Mouse (Mus musculus) c-Kit-negative CD71-positive TER-119-positive erythroid progenitor cells, embryonic 14.5 days (primary cell): Measurements from ENCODE around the gene Rgs9.

Source experiments
- DNase-seq: peaks from one replicate; pipeline ENCODE4 v3.0.0-alpha.2; 2013; ENCODE audit warnings: low read depth, low spot score

Rgs9 gene

DNA sequence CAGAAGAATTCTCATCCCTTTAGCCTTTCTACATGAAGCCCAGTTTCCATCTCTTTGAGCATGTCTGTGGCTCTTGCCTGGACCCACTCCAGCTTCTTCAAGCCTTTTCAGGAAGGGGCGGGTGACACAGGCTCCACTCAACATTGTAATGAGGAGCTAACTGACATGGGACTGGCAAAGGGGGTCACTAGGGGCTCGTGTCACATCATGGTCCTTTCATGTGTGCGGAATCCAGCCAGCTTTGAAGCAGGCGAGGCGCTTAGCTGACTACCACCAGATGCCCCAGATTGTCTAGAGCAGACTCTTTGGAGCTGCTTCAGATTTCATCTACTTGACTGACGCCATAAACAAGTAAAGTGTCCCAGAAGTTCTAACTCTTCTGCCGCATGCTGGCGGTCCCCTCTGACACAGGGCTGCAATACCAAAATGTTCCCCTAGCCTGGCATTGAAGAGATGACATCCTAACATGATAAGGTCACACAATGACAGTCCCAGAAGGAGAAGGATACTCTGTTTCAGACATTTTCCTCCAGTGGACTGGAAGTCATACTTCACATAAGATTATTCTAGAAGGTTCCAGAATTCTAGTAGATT lies 122.5 kb downstream of the Rgs9 start:
- no peak for DNase-seq
